Mouse (Mus musculus) MEL (cell line): ENCODE data around the gene Slc18a3.

ENCODE experiments used
- CHD2 ChIP-seq: IDR thresholded peaks from 2 replicates; pipeline ENCODE4 v1.6.1; 2011; ENCODE audit warnings: low read length, improper control_type of control experiment
- CTCF ChIP-seq, 3 experiments: IDR thresholded peaks in 2 of 3; conservative IDR thresholded peaks in 1 of 3; 2 replicates each; pipeline ENCODE4 v1.5.1; 2011 to 2012; ENCODE audit warnings: low read length in 3 of 3, low read depth in 2 of 3, mild to moderate bottlenecking in 2 of 3, improper control_type of control experiment in 1 of 3, inconsistent platforms in 1 of 3, mixed read lengths in 1 of 3, moderate library complexity in 1 of 3; ENCODE audit not compliant: control insufficient read depth in 1 of 3, insufficient read depth in 1 of 3, poor library complexity in 1 of 3, severe bottlenecking in 1 of 3
- ETS1 ChIP-seq: IDR thresholded peaks from 2 replicates; pipeline ENCODE4 v1.6.1; 2012; ENCODE audit warnings: low read depth, mild to moderate bottlenecking, inconsistent platforms, low read length, improper control_type of control experiment, moderate library complexity
- GATA1 ChIP-seq: IDR thresholded peaks from 2 replicates; pipeline ENCODE4 v1.6.1; 2011; ENCODE audit warnings: low read depth, low read length, improper control_type of control experiment
- MAX ChIP-seq: IDR thresholded peaks from 2 replicates; pipeline ENCODE4 v1.6.1; 2011; ENCODE audit warnings: low read length, improper control_type of control experiment
- MXI1 ChIP-seq: IDR thresholded peaks from 2 replicates; pipeline ENCODE4 v1.6.1; 2011; ENCODE audit warnings: mild to moderate bottlenecking, low read depth, low read length, improper control_type of control experiment
- POLR2A ChIP-seq, 2 experiments: IDR thresholded peaks; 2 replicates each; pipeline ENCODE4 v1.6.1; 2011 to 2012; ENCODE audit warnings: low read length in 2 of 2, mild to moderate bottlenecking in 2 of 2, control low read depth in 1 of 2, improper control_type of control experiment in 1 of 2, low read depth in 1 of 2, moderate library complexity in 1 of 2; ENCODE audit not compliant: control insufficient read depth in 1 of 2, insufficient read depth in 1 of 2, poor library complexity in 1 of 2
- POLR2AphosphoS5 ChIP-seq: IDR thresholded peaks from 2 replicates; pipeline ENCODE4 v1.6.1; 2012; ENCODE audit warnings: low read depth, borderline replicate concordance, mild to moderate bottlenecking, inconsistent platforms, low read length, moderate library complexity, mixed read lengths
- SIN3A ChIP-seq: IDR thresholded peaks from 2 replicates; pipeline ENCODE4 v1.6.1; 2012; ENCODE audit warnings: low read length, improper control_type of control experiment, inconsistent platforms
- SMC3 ChIP-seq: IDR thresholded peaks from 2 replicates; pipeline ENCODE4 v1.6.1; 2011; ENCODE audit warnings: low read depth, low read length, improper control_type of control experiment
- USF1 ChIP-seq: IDR thresholded peaks from 2 replicates; pipeline ENCODE4 v1.6.1; 2014; ENCODE audit warnings: low read depth, mild to moderate bottlenecking, inconsistent platforms, low read length, improper control_type of control experiment, moderate library complexity
- USF2 ChIP-seq, 2 experiments: IDR thresholded peaks; 2 replicates each; pipeline ENCODE4 v1.6.1; 2011 to 2012; ENCODE audit warnings: improper control_type of control experiment in 2 of 2, low read length in 2 of 2, borderline replicate concordance in 1 of 2, inconsistent platforms in 1 of 2, low read depth in 1 of 2, mild to moderate bottlenecking in 1 of 2; ENCODE audit not compliant: insufficient read depth in 1 of 2
- ZMIZ1 ChIP-seq: IDR thresholded peaks from 2 replicates; pipeline ENCODE4 v1.6.1; 2012; ENCODE audit warnings: low read depth, mild to moderate bottlenecking, inconsistent platforms, low read length, improper control_type of control experiment, moderate library complexity

DNA sequence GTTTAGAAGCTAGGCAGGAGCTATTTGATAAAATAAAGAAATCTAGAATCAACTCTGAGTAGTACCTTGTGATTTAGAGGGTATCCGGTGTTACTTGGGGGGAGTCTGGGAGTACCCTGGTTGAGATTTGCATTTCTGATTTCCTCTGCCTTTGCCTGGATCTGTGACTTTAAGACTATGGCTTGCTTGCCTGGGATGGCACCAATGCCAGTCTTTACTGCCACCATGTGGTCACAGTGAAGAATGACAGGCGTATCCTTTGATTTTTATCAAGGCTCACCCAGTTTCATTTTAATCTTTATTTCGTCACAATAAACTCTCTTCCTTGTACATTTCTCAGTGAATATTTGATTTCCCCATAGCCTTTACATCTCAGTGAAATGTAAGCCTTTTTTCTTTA lies 17.4 kb upstream of the Slc18a3 start:
- TF ChIP-seq USF1 (no peak), CTCF (IDR thresholded peaks at IDR 0.05 in 2 of 3, conservative IDR thresholded peaks at IDR 0.05 in 1 of 3; ENCODE audit: control insufficient read depth in 1 of 3, insufficient read depth in 1 of 3, low read depth in 2 of 3, low read length in 3 of 3, poor library complexity in 1 of 3, severe bottlenecking in 1 of 3) (peak; percentile 82 to 93 (median 89)), ZMIZ1 (no peak), GATA1 (peak; percentile 62), MXI1 (no peak), SIN3A (peak; percentile 45; the same call in 1 of the 2 replicates), USF2 (IDR thresholded peaks at IDR 0.05; ENCODE audit: borderline replicate concordance in 1 of 2, insufficient read depth in 1 of 2, low read depth in 1 of 2, low read length in 2 of 2) (no peak), MAX (peak; percentile 61; the same call in 1 of the 2 replicates), CHD2 (no peak), POLR2A (IDR thresholded peaks at IDR 0.05; ENCODE audit: control insufficient read depth in 1 of 2, insufficient read depth in 1 of 2, low read depth in 1 of 2, low read length in 2 of 2, poor library complexity in 1 of 2) (no peak), ETS1 (no peak), SMC3 (peak; percentile 83), POLR2AphosphoS5 (no peak)
